Mouse (Mus musculus) lung, postnatal 0 days (tissue): ENCODE measurements around the gene 2310033P09Rik. TPM values are rescaled to one million over a fixed set of nuclear protein-coding genes. Genes with fewer than 3 reads are reported as not detected.

Source experiments
- ATAC-seq: fragments of 200-750 bp; cut with Nextera tagmentation; 2 replicates; pipeline ENCODE4 v1.8.0; 2017; ENCODE audit warnings: moderate library complexity
- DNase-seq: peaks from one replicate; pipeline ENCODE4 v3.0.0-alpha.2; 2016; ENCODE audit warnings: low spot score
- H3K27ac ChIP-seq: fragments of 300-500 bp; sonication (generic); 2 replicates; pipeline ENCODE4 v1.5.1; 2014; ENCODE audit warnings: antibody characterized with exemption, mild to moderate bottlenecking, low read length, mixed read lengths
- H3K27me3 ChIP-seq: fragments of 300-500 bp; sonication (generic); replicated peaks from 2 replicates; pipeline ENCODE4 v1.6.1; 2014; ENCODE audit warnings: low read length, mixed read lengths; ENCODE audit not compliant: insufficient read depth
- H3K36me3 ChIP-seq: fragments of 300-500 bp; sonication (generic); 2 replicates; pipeline ENCODE4 v1.6.1; 2014; ENCODE audit warnings: low read length, mixed read lengths; ENCODE audit not compliant: insufficient read depth
- H3K4me1 ChIP-seq: fragments of 300-500 bp; sonication (generic); 2 replicates; pipeline ENCODE4 v1.6.1; 2014; ENCODE audit warnings: antibody characterized with exemption, low read depth, low read length, mixed read lengths; ENCODE audit not compliant: insufficient read depth
- H3K4me2 ChIP-seq: fragments of 300-500 bp; sonication (generic); replicated peaks from 2 replicates; pipeline ENCODE4 v1.6.1; 2014; ENCODE audit warnings: low read depth, mild to moderate bottlenecking, low read length, moderate library complexity, mixed read lengths
- H3K4me3 ChIP-seq: fragments of 300-500 bp; sonication (generic); 2 replicates; pipeline ENCODE4 v1.5.1; 2014; ENCODE audit warnings: low read depth, low read length
- H3K9ac ChIP-seq: fragments of 300-500 bp; sonication (generic); replicated peaks from 2 replicates; pipeline ENCODE4 v1.6.1; 2014; ENCODE audit warnings: low read depth, mild to moderate bottlenecking
- H3K9me3 ChIP-seq: fragments of 300-500 bp; sonication (generic); 2 replicates; pipeline ENCODE4 v1.6.1; 2016; ENCODE audit warnings: low read length, mixed read lengths
- CTCF ChIP-seq: IDR thresholded peaks from 2 replicates; pipeline ENCODE4 v1.5.1; 2016; ENCODE audit warnings: antibody characterized with exemption, mild to moderate bottlenecking
- EP300 ChIP-seq: IDR thresholded peaks from 2 replicates; pipeline ENCODE4 v1.6.1; 2016; ENCODE audit warnings: antibody characterized with exemption, mild to moderate bottlenecking, control low read depth
- WGBS: fragments of 180-500 bp; shearing (Covaris S2); extraction: QIAGEN DNeasy Blood & Tissue Kit; methylation state at CpG from one replicate; pipeline ENCODE4 v1.1.7; 2014; 5-methylcytosine and 5-hydroxymethylcytosine counted together
- polyA plus RNA-seq: library from polyadenylated mRNA; unstranded; fragments of >200 nt; fragmentation: Nextera tagmentation; extraction: Ambion mirVana; gene quantifications from 2 replicates; pipeline ENCODE4 v1.2.1, GENCODE M21; 2015

2310033P09Rik gene
- polyA plus RNA-seq, 1 experiment from 2014 or later = 32.9 TPM

DNA sequence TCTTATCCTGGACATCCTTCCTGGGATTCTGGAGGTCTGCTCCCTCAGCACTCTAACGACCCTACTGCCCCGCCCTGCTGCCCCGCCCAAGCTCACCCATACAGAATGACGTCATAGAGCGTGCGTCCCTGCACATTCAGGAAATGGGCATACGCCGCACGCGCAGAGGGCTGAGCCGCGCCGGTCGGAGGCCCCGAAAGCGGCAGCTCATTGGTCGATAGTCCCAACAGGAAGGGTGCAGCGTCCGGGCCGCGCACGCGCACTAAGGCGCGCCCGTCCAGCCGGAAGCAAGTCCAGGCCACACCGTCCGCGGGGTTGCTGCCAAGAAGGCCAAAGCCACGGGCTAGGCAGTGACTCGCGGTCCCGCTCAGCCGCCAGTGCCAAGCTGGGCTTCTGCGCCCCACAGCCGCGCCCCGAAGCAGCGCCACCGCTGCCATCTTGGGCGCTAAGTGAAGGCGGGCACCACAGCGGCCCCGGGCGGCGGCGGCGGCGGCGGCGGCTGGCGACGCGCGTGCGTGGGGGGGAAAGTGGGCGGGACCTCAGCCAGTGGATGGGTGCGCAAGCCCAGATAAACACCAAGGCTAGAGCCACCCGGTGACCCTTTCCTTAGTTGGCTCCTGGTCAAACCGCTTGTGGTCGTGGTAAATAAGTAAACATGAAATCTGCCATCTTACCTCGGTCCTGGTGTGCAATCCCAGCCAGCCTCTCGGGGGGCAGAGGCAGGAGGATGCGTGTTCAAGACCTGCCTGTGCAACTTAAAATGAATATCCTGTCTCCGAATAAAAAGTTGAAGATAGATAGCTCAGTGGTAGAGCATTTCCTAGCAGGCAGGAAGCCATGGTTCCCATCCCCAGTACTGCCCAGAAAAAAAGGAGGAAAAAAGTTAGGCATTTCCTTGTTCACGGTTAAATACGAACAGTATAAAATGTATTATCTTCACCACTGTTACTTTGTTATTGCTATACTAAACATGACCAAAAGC is 44.6 kb upstream of the 2310033P09Rik start, which contains the start of gene Iba57:
TSS of gene Iba57 (minus strand) at position 485 of the 982 bp plus-strand sequence.
- WGBS = 2% methylated on average over 55 of the region's 68 CpGs
- DNase-seq (peak; percentile 100), ATAC-seq (peak; percentile 98)

DNA sequence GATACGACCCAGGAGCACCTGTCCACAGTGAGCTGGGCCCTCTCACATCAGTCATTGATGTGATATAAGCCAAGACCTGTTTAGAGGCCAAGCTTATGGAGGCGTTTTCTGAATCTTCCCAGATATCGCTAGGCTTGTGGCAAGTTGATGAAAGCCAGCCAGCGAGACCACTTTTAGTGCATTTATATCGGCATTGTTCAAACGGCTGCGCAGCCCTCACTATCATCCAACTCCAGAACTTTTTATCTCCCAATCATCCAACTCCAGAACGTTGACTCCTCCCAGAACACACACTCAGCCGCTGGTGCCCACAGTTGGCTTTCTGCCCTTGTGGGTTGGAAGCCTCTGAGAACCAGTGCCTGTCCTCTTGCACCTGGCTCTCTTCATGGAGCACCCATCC is 43.7 kb upstream of the 2310033P09Rik start:
- Histone ChIP-seq H3K27me3 (no peaks in the 10 kb centered on the region), H3K27ac (peak overlapping the region; percentile 100), H3K9me3 (no peaks in the 10 kb centered on the region), H3K4me2 (peak overlapping the region; percentile 60; the same call in 1 of the 2 replicates), H3K9ac (no peak overlapping the region), H3K4me1 (peaks cover 15% of the 10 kb centered on the region), H3K4me3 (no peak overlapping the region), H3K36me3 (no peaks in the 10 kb centered on the region)
- WGBS = 71% methylated on average over 9 of the region's 9 CpGs
- DNase-seq (no peak), ATAC-seq (no peak)
- no peak for TF ChIP-seq CTCF
- no peak for TF ChIP-seq EP300

More for the DNA sequence above, 44.6 kb upstream of the 2310033P09Rik start, which contains the start of gene Iba57:
- Histone ChIP-seq H3K4me2 (peak within 1 kb of the TSS; percentile 60), H3K4me3 (peak within 1 kb of the TSS; percentile 60), H3K4me1 (peaks cover 15% of the 10 kb centered on the region), H3K9ac (peak within 1 kb of the TSS; percentile 65), H3K36me3 (no peaks in the 10 kb centered on the region), H3K9me3 (no peaks in the 10 kb centered on the region), H3K27ac (peak within 1 kb of the TSS; percentile 100), H3K27me3 (no peaks in the 10 kb centered on the region)
- TF ChIP-seq CTCF (peak; percentile 47), EP300 (peak; percentile 83)

DNA sequence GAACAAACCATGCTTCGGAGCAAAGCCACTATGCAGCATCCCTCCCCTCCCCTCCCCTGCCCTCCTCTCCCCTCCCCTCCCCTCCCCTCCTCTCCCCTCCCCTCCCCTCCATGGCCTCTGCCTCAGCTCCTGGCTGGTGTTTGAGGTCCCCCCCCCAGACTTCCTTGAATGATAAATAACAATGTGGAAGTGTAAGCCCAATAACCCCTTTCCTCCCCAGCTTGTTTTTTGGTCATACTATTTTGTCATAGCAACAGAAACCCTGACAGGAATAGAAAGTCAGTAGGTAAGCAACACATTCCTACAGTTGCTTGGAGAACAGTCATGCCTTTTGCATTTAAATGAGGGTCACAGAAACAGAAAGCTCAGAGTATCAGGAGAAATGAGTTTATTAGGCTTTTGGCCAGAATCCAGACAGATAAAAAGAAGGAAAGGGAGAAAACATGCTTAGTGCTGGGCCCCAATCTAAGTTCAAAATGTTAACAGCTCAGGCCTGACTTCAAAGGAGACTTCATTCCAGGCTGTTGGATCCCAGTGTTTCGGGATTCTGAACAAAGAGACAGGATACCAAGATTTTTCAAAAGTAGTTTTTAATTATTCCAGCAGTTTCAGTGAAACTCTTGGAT is 42.4 kb upstream of the 2310033P09Rik start:
- WGBS = 45% methylated on average over 2 of the region's 2 CpGs
- ATAC-seq (no peak), DNase-seq (peak; percentile 24)
- H3K4me2 ChIP-seq = no peak overlapping the region
- peaks cover 15% of the 10 kb centered on the region for H3K4me1 ChIP-seq
- no peaks in the 10 kb centered on the region for H3K36me3 ChIP-seq
- H3K9ac ChIP-seq = no peak overlapping the region
- no peaks in the 10 kb centered on the region for H3K9me3 ChIP-seq
- H3K27me3 ChIP-seq = no peaks in the 10 kb centered on the region
- TF ChIP-seq EP300 (no peak), CTCF (no peak)
- H3K4me3 ChIP-seq = no peak overlapping the region
- H3K27ac ChIP-seq = no peak overlapping the region

DNA sequence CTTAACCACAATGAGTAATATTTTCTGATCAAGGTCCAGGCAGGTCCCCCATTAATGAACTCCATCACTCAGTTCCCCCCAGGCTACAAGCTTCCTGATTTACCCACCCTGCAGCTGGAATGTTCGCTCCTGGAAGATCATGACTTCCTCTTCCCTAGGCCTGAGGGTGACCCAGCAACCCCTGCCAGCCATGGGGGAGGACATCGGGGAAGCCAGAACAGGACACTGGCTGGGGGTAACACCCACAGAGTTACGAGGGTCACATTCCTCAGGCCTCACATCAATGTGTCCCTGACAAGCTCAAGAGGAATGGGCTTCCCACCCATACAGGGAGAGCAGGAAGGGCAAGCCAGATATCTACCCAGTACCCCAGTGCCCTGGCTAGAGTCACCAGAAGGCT is 38.3 kb upstream of the 2310033P09Rik start:
- Histone ChIP-seq H3K4me1 (no peaks in the 10 kb centered on the region), H3K4me3 (no peak overlapping the region), H3K9me3 (no peaks in the 10 kb centered on the region), H3K4me2 (no peak overlapping the region), H3K27ac (no peak overlapping the region), H3K36me3 (no peaks in the 10 kb centered on the region), H3K27me3 (no peaks in the 10 kb centered on the region), H3K9ac (no peak overlapping the region)
- WGBS = 46% methylated on average over 3 of the region's 3 CpGs
- DNase-seq (no peak), ATAC-seq (no peak)
- TF ChIP-seq CTCF (no peak), EP300 (no peak)

DNA sequence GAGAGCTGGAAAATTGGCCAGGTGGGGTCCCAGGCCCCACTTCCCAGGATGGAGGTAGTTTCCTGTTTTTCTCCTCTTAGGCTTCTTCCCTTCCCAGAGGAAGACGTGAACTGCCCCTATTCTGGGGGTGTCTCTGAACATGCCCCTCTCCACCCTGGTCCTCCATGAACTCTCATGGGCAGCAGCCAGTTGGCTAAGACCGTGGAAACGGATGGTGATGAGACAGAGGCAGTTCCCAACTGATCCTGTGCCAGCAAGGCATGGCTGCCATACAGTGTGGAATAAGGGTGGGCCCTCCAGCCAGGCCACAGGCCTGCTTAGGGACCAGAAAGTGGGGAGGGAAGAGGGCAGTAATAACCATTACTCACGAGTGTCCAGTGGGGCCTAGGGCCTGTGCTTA is 37.6 kb upstream of the 2310033P09Rik start:
- WGBS = 57% methylated on average over 4 of the region's 4 CpGs
- H3K9ac ChIP-seq = no peak overlapping the region
- H3K27ac ChIP-seq = no peak overlapping the region
- no peak for DNase-seq
- peak; percentile 58; the same call in 1 of the 2 replicates for ATAC-seq
- no peaks in the 10 kb centered on the region for H3K36me3 ChIP-seq
- TF ChIP-seq EP300 (no peak), CTCF (no peak)
- no peak overlapping the region for H3K4me3 ChIP-seq
- H3K9me3 ChIP-seq = no peaks in the 10 kb centered on the region
- no peak overlapping the region for H3K4me2 ChIP-seq
- no peaks in the 10 kb centered on the region for H3K4me1 ChIP-seq
- H3K27me3 ChIP-seq = peaks cover 4% of the 10 kb centered on the region; the same call in 1 of the 2 replicates

DNA sequence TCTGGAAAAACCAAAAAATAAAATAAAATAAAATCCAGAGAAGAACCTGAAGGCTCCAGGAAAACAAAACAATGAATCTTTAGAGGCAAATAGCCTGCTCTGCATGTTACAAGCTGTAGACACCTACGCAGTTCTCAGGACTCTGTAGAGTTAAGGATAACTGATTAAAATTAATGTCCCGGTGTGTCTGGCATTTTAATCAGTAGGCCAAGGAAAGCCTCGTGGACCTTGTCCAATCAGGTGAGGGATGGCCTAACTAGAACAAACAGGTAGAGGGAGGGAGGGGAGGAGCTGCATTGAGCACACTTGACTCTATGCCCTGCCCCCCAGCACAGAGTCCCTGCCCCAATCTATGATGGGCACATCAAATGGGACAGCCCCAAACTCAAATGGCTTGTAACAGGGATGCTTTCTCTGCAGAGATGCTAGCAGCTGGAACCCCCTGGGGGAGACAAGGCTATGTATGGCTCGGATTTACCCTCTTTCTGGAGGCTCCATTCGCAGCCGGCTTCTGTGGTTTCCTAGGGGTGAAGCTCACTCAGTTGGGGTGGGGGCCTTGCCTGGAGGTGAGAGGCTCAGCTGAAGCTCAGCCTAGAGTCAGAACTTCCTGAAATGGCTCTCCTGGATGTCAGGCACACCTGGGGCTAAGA is 33.8 kb upstream of the 2310033P09Rik start:
- H3K4me3 ChIP-seq = no peak overlapping the region
- H3K9ac ChIP-seq = no peak overlapping the region
- no peaks in the 10 kb centered on the region for H3K4me1 ChIP-seq
- H3K4me2 ChIP-seq = no peak overlapping the region
- DNase-seq (no peak), ATAC-seq (no peak)
- WGBS = 50% methylated on average over 6 of the region's 6 CpGs
- TF ChIP-seq CTCF (no peak), EP300 (no peak)
- no peaks in the 10 kb centered on the region for H3K9me3 ChIP-seq
- H3K27me3 ChIP-seq = peaks cover 33% of the 10 kb centered on the region
- no peak overlapping the region for H3K27ac ChIP-seq
- H3K36me3 ChIP-seq = no peaks in the 10 kb centered on the region
